Mouse (Mus musculus) adrenal gland (tissue): ENCODE data around the gene Fblim1.

Experiments used
- intact Hi-C: fragments of 180-260 bp; cut with DNase I; formaldehyde crosslinking; loops from one replicate; pipeline ENCODE4 v1.15.1; 2025

The Fblim1 gene

GRCm38 (mm10) chr4:141625774-141626550, 20.1 kb upstream of the Fblim1 start:
- intact Hi-C loops = no loop called here

GRCm38 (mm10) chr4:141624983-141625773, 19.3 kb upstream of the Fblim1 start:
- intact Hi-C loops = no loop called here

- intact Hi-C loops = no loop called here
These were observed 18.2 kb upstream of the Fblim1 start for GRCm38 (mm10) chr4:141624134-141624533.

GRCm38 (mm10) chr4:141623666-141624065, 17.8 kb upstream of the Fblim1 start, which contains the start of gene Slc25a34:
Slc25a34 (minus strand) TSS chr4:141623821.
- intact Hi-C loops = no loop called here

- intact Hi-C loops = no loop called here
These were observed 17.1 kb upstream of the Fblim1 start for GRCm38 (mm10) chr4:141623037-141623436.

- intact Hi-C loops = no loop called here
These were observed 16.7 kb upstream of the Fblim1 start for GRCm38 (mm10) chr4:141622580-141622979.

GRCm38 (mm10) chr4:141622091-141622490, 16.2 kb upstream of the Fblim1 start:
- intact Hi-C loops = no loop called here

- intact Hi-C loops = no loop called here
These were observed 15.4 kb upstream of the Fblim1 start for GRCm38 (mm10) chr4:141621297-141621696.

- intact Hi-C loops = loop anchor here (5.0 kb wide), 1 partner anchor 228 kb away; the partner anchor contains the start of gene Ctrc
These were observed 13.5 kb upstream of the Fblim1 start for GRCm38 (mm10) chr4:141619299-141619883.

- intact Hi-C loops = loop anchor here (5.0 kb wide), 1 partner anchor 229 kb away; the partner anchor contains the start of gene Ctrc
These were observed 12.8 kb upstream of the Fblim1 start, which contains the start of gene Tmem82 for GRCm38 (mm10) chr4:141618565-141619243. Tmem82 (minus strand) TSS chr4:141618633.

GRCm38 (mm10) chr4:141617863-141618564, 12.1 kb upstream of the Fblim1 start:
- intact Hi-C loops = loop anchor here (5.0 kb wide), 1 partner anchor 229 kb away; the partner anchor contains the start of gene Ctrc

GRCm38 (mm10) chr4:141617299-141617698, 11.4 kb upstream of the Fblim1 start:
- intact Hi-C loops = loop anchor here (5.0 kb wide), 1 partner anchor 230 kb away; the partner anchor contains the start of gene Ctrc

- intact Hi-C loops = loop anchor here (5.0 kb wide), 1 partner anchor 230 kb away; the partner anchor contains the start of gene Ctrc
These were observed 10.9 kb upstream of the Fblim1 start for GRCm38 (mm10) chr4:141616811-141617210.

GRCm38 (mm10) chr4:141614946-141615345, 9.1 kb upstream of the Fblim1 start:
- intact Hi-C loops = loop anchor here (5.0 kb wide), 1 partner anchor 232 kb away; the partner anchor contains the start of gene Ctrc

GRCm38 (mm10) chr4:141609538-141609937, 3.6 kb upstream of the Fblim1 start:
- intact Hi-C loops = no loop called here

- intact Hi-C loops = no loop called here
These were observed 475 bp downstream of the Fblim1 start for GRCm38 (mm10) chr4:141605421-141605820.

GRCm38 (mm10) chr4:141604493-141604892, 1.4 kb downstream of the Fblim1 start:
- intact Hi-C loops = no loop called here

GRCm38 (mm10) chr4:141603921-141604320, 2.0 kb downstream of the Fblim1 start:
- intact Hi-C loops = no loop called here

- intact Hi-C loops = no loop called here
These were observed 3.2 kb downstream of the Fblim1 start for GRCm38 (mm10) chr4:141602523-141603223.
